Mouse (Mus musculus) hindbrain, embryonic 16.5 days (tissue): ENCODE measurements at regions not wholly inside any gene's neighbourhood (a gene's known extent, or its start where the extent isn't known, plus 50 kb on each side); places are given as distances from the start of the nearest gene placed in this dataset.
"Not testable (repeated sequence)": the region's sequence is repeated elsewhere in the genome, so short reads cannot be mapped to it uniquely, and the experiment has no call there.

Source experiments
- ATAC-seq: fragments of 200-750 bp; cut with Nextera tagmentation; 2 replicates; pipeline ENCODE4 v1.8.0; 2017; ENCODE audit warnings: moderate TSS enrichment, moderate library complexity
- H3K27ac ChIP-seq: fragments of 300-500 bp; sonication (generic); 2 replicates; pipeline ENCODE4 v1.5.1; 2014; ENCODE audit warnings: low read depth, mild to moderate bottlenecking, control low read depth, low read length, moderate library complexity
- H3K27me3 ChIP-seq: fragments of 300-500 bp; sonication (generic); replicated peaks from 2 replicates; pipeline ENCODE4 v1.6.1; 2014; ENCODE audit warnings: low read length; ENCODE audit not compliant: control insufficient read depth, insufficient read depth
- H3K36me3 ChIP-seq: fragments of 300-500 bp; sonication (generic); 2 replicates; pipeline ENCODE4 v1.6.1; 2014; ENCODE audit warnings: mild to moderate bottlenecking, low read length, moderate library complexity, mixed read lengths; ENCODE audit not compliant: control insufficient read depth, insufficient read depth
- H3K4me1 ChIP-seq: fragments of 300-500 bp; sonication (generic); 2 replicates; pipeline ENCODE4 v1.6.1; 2014; ENCODE audit warnings: low read depth, low read length; ENCODE audit not compliant: control insufficient read depth, insufficient read depth
- H3K4me2 ChIP-seq: fragments of 300-500 bp; sonication (generic); 2 replicates; pipeline ENCODE4 v1.6.1; 2014; ENCODE audit warnings: mild to moderate bottlenecking, low read length, control low read depth, moderate library complexity
- H3K4me3 ChIP-seq: fragments of 300-500 bp; sonication (generic); 2 replicates; pipeline ENCODE4 v1.5.1; 2014; ENCODE audit warnings: mild to moderate bottlenecking, low read length, control low read depth, moderate library complexity
- H3K9ac ChIP-seq: fragments of 300-500 bp; sonication (generic); 2 replicates; pipeline ENCODE4 v1.6.1; 2014; ENCODE audit warnings: low read depth, mild to moderate bottlenecking, control low read depth, low read length, moderate library complexity
- H3K9me3 ChIP-seq: fragments of 300-500 bp; sonication (generic); 2 replicates; pipeline ENCODE4 v1.6.1; 2014; ENCODE audit warnings: mild to moderate bottlenecking, low read length, moderate library complexity; ENCODE audit not compliant: control insufficient read depth
- WGBS: fragments of 180-500 bp; shearing (Covaris S2); extraction: QIAGEN DNeasy Blood & Tissue Kit; methylation state at CpG from one replicate; pipeline ENCODE4 v1.1.7; 2014; 5-methylcytosine and 5-hydroxymethylcytosine counted together

DNA sequence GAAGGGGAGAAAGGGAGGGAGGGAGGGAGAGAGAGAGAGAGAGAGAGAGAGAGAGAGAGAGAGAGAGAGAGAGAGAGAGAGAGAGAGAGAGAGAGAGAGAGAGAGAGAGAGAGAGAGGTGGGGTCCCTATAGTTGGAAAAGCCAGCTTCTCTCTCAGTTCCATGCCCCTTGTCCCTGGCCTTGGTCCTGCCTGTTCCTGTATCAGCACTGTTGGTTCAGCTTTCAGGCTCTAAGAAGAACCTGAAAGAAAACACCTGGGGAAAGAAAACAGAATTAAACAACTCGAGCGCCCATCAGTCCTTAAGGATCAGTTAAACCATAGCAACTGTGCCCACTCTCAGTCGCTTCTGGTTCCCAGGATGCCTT lies 160.5 kb upstream of the Myt1l start:
- Histone ChIP-seq H3K4me1 (peaks cover 18% of the 10 kb centered on the region), H3K4me3 (peak overlapping the region; percentile 24), H3K4me2 (peak overlapping the region; percentile 55), H3K27ac (peak overlapping the region; percentile 88), H3K9ac (peak overlapping the region; percentile 62)
- H3K27me3 ChIP-seq, H3K36me3 ChIP-seq, H3K9me3 ChIP-seq: not testable (repeated sequence)
- 28% methylated on average over 3 of the region's 3 CpGs for WGBS
- ATAC-seq = peak; percentile 4; the same call in 1 of the 2 replicates

DNA sequence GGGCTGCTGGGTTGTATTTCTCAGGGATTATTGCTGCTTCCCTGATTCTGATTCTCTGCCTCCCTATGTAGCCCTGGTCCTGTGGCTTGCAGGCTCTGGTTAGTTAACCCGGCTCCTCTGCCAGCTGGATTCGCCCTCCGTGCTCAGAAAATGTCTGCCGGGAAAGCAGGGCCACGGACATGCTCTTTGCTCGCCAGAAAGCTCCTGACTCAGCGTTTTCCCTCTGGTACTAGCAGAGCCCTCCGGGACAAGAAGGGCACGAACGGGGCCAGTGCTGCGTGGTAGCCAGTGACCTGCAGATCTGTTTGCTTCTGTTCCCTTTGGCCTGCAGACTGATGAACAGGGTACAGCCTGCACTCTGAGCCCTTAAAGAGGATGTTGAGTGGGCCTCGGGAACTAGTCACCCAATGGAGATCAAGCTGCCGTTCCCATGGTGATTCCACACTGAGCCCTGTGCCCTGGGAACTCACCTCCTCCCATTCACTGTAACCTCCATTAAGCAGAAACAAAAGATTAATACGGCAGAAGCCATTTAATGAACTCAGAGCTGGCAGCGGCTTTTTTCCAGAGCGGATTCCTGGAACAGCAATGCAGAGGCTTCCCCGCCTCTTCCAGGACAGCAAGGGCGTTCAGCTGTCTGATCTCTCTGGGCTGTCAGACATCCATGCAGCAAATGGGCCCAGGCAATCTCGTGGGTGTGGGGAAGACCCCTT lies 159.9 kb upstream of the Myt1l start:
- WGBS = 3% methylated on average over 19 of the region's 19 CpGs
- H3K4me3 ChIP-seq = peak overlapping the region; percentile 24
- H3K9me3 ChIP-seq = no peaks in the 10 kb centered on the region
- peak overlapping the region; percentile 88 for H3K27ac ChIP-seq
- peaks cover 18% of the 10 kb centered on the region for H3K4me1 ChIP-seq
- no peaks in the 10 kb centered on the region for H3K36me3 ChIP-seq
- H3K4me2 ChIP-seq = peak overlapping the region; percentile 55
- peak overlapping the region; percentile 62 for H3K9ac ChIP-seq
- H3K27me3 ChIP-seq = no peaks in the 10 kb centered on the region
- ATAC-seq = peak; percentile 89

DNA sequence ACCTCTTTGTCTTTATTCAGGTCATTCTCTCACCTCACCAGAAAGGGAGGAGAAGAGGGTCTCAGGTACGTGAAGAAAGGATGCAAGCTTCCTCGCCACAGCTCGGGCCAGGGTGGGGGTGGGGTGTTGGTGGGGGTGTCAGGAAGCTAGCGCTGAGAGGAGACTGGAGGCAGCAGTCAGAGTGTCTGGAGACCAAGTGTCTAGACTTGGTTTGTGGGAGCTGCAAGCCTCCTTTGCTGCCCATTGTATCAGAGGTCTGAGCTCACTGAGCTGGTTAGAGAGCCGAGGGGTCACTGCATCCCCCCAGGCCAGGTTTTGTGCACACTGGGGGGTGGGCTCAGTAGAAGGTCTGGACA lies 159.4 kb upstream of the Myt1l start:
- Histone ChIP-seq H3K36me3 (no peaks in the 10 kb centered on the region), H3K9me3 (no peaks in the 10 kb centered on the region), H3K4me2 (peak overlapping the region; percentile 55), H3K27ac (peak overlapping the region; percentile 88), H3K4me1 (peaks cover 18% of the 10 kb centered on the region), H3K4me3 (peak overlapping the region; percentile 24), H3K27me3 (no peaks in the 10 kb centered on the region), H3K9ac (peak overlapping the region; percentile 62)
- WGBS = 13% methylated on average over 5 of the region's 5 CpGs
- peak; percentile 47 for ATAC-seq

DNA sequence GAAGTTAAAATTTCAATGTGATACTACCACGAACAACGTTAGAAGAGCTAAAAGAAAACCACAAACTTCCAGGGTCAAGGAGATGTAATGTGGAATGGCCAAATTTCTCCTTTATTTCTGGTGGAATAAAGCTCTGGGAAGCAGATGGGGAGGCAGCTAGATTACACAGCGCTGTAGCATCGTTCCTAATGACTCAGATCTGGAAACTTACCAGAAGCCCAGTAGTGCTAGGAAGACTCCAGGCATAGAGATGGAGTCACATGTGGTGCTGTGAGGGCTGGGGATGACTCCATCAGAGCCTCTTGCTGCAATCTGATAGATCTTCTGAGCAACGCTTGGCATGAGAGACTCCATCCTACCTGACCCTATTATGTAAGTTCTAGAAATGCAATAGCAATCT lies 136.4 kb upstream of the Myt1l start:
- Histone ChIP-seq H3K27me3 (no peaks in the 10 kb centered on the region), H3K4me3 (no peak overlapping the region), H3K36me3 (no peaks in the 10 kb centered on the region), H3K9ac (no peak overlapping the region), H3K9me3 (no peaks in the 10 kb centered on the region), H3K4me2 (no peak overlapping the region), H3K27ac (no peak overlapping the region), H3K4me1 (no peaks in the 10 kb centered on the region)
- no peak for ATAC-seq
- 91% methylated on average over 5 of the region's 5 CpGs for WGBS

DNA sequence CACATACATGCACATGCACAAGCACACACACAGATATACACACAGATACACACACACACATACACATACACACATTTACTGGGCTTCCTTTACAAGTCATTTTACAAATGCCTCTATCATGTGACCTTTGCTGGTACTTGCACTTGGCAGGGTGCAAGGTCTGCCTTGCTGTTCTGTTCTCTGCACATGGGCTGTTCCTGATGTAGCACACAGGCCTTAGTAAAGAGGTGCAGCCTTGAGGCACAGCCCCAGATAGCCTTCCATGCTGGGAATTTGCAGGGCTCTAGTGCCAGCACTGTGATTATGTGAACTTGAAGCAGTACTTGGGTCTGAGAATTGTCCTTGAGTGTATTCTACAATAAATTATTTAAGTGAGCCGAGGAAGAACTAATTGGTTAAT lies 133.9 kb upstream of the Myt1l start:
- WGBS = 76% methylated on average over 1 of the region's 1 CpGs
- H3K4me1 ChIP-seq = no peaks in the 10 kb centered on the region
- ATAC-seq = no peak

DNA sequence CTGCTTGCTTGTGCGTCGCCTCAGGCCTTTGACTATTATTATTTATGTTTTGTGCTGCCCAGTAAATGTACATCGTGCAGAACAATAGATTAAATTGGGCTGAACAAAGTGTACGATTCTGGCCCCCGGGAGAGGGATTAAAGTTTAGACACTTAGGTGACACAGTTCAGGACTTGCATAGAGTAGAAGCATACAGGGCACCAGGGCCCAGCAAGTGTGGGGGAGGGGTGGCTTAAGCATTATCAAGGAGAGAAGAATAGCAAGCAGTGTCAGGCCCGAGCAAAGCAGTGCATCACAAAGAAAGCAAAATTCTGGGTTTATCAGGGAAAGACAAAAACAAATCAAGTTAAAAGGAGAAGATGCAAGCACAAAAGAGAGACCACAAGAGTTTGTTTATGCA lies 133.3 kb upstream of the Myt1l start:
- Histone ChIP-seq H3K4me1 (no peaks in the 10 kb centered on the region), H3K4me3 (no peak overlapping the region), H3K36me3 (no peaks in the 10 kb centered on the region), H3K9ac (no peak overlapping the region), H3K9me3 (no peaks in the 10 kb centered on the region), H3K27ac (no peak overlapping the region), H3K4me2 (no peak overlapping the region), H3K27me3 (no peaks in the 10 kb centered on the region)
- WGBS = 24% methylated on average over 6 of the region's 6 CpGs
- ATAC-seq = no peak

More for the DNA sequence above, 133.9 kb upstream of the Myt1l start:
- no peaks in the 10 kb centered on the region for H3K36me3 ChIP-seq
- no peaks in the 10 kb centered on the region for H3K27me3 ChIP-seq
- no peak overlapping the region for H3K4me2 ChIP-seq
- H3K27ac ChIP-seq = no peak overlapping the region
- H3K9me3 ChIP-seq = no peaks in the 10 kb centered on the region
- no peak overlapping the region for H3K9ac ChIP-seq
- no peak overlapping the region for H3K4me3 ChIP-seq

DNA sequence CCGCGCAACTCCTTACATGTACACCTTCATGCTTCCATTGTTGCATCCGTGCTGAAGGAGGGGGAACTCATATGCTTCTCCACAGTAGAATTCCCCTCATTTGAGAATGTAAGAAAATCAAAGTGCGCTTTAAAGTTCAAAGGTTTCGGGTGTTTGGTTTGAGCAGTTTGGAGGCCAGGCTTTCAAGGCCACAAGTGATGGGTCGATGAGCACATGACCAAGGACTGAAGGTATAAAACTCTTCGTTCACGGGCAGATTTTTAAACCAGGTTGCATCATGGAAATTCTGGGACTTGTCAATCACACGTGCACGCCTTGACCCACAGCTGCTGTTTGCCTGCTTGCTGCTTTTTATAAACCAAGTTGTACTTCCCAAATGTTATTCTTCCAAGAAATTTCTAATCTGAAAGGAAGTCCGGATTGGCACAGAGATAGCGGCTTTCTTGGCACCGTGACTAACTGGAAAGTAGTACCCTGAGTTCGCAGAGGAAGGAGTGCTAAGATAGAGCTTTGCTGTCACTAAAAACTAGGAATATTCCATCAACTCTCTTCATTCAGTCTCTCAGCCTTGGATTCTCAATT lies 132.7 kb upstream of the Myt1l start:
- Histone ChIP-seq H3K27ac (no peak overlapping the region), H3K9me3 (no peaks in the 10 kb centered on the region), H3K36me3 (no peaks in the 10 kb centered on the region), H3K4me2 (no peak overlapping the region), H3K27me3 (no peaks in the 10 kb centered on the region), H3K4me1 (no peaks in the 10 kb centered on the region), H3K4me3 (no peak overlapping the region), H3K9ac (no peak overlapping the region)
- ATAC-seq = no peak
- WGBS = 88% methylated on average over 14 of the region's 14 CpGs

DNA sequence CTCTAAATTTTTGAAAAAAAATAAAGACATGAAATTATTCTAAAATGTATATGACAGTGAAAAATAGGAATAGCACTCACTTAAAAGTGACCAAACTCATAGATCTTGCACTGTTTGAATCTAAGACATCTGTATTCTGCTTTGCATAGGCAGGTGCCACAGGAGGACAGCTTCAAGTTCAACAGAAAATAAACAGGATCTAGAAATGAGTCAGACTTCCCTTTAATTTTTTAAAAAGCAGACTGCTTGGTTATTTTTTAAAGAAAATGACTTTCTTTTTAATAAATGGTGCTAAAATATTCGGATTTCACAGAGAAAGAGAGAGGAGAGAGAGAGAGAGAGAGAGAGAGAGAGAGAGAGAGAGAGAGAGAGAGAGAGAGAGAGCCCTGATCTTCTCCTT lies 123.8 kb upstream of the Myt1l start:
- no peak overlapping the region for H3K4me2 ChIP-seq
- H3K9ac ChIP-seq = no peak overlapping the region
- H3K4me1 ChIP-seq = no peaks in the 10 kb centered on the region
- 32% methylated on average over 1 of the region's 1 CpGs for WGBS
- H3K9me3 ChIP-seq = no peaks in the 10 kb centered on the region
- ATAC-seq = no peak
- no peaks in the 10 kb centered on the region for H3K27me3 ChIP-seq
- H3K27ac ChIP-seq = no peak overlapping the region
- no peaks in the 10 kb centered on the region for H3K36me3 ChIP-seq
- no peak overlapping the region for H3K4me3 ChIP-seq

DNA sequence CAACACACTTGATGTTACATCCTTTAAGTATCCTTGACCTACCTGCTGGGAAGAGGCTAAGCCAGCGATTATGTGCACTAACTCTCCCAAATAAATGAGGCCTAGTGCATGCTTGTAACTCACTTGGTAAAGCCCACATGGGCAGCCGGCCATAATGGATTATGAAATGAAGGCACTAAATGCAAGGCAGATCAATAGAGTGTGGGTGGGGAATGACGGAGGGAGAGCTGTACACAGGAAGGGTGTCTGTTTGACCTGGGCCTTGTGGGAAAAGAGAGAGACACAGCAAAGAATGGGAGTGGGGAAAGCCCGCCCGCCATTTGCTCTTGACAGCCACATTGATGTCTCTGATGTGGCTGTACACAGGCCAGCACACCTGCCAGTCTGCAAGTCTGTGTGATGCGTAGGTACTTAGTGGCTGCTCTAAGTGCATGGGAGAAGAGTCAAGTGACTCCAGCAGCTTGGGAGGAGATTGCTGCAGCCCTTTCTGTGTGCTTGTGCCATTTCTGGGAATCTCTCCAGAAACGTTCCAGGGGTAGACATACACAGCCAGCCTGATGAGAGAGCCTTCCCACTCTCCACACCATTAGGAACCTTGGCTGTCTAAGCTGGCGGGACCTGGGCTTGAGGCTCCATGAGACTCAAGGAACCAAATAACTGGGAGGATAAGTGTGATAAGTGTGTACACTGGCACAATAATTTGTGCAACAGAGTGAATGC lies 118.7 kb upstream of the Myt1l start:
- no peak overlapping the region for H3K4me2 ChIP-seq
- H3K27ac ChIP-seq = no peak overlapping the region
- H3K9ac ChIP-seq = no peak overlapping the region
- H3K27me3 ChIP-seq = no peaks in the 10 kb centered on the region
- H3K4me3 ChIP-seq = no peak overlapping the region
- H3K9me3 ChIP-seq = no peaks in the 10 kb centered on the region
- 83% methylated on average over 8 of the region's 8 CpGs for WGBS
- no peaks in the 10 kb centered on the region for H3K4me1 ChIP-seq
- H3K36me3 ChIP-seq = no peaks in the 10 kb centered on the region
- ATAC-seq = no peak
